Mouse (Mus musculus) thymus, postnatal 36 days (tissue): ENCODE results near the gene Kcnk6.
"Not testable (repeated sequence)": the region's sequence is repeated elsewhere in the genome, so short reads cannot be mapped to it uniquely, and the experiment has no call there.

Experiments
- DNase-seq, 2 experiments: peaks; one replicate each; pipeline ENCODE4 v3.0.0; 2022; ENCODE audit warnings: mixed read lengths in 2 of 2

The Kcnk6 gene

DNA sequence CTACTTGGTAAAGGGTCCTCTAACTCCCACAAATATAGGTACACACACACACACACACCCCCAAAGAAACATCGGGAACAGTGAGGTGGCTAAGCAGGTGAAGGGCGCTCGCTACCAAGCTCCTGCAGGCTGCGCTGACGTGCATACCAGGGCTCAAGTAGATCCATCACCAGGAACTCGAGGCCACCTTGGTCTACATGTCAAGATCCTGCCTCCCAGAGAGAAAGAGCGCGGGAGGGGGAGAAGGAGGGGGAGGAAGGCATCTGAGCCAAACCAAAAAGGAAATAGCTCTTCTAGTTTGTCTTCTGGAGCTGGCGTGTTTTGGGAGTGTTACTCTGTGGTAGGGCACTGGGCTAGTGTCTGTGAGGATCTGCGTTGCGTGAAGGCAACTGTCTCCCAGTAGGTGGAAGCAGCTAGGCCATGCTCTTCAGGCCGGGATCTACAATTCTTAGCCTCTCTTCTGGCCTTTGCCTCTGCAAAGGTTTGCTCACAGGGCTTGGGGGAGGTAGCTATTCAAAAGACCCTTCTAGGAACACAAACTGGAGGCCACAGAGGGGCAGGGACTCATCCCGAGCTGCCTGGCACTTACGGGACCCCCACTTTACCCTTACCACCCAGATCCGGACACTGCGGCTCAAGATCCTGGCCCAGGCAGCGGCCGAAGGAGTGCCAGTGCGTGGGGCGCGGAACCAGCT, 14.5 kb upstream of the Kcnk6 start:
- no peak for DNase-seq

- no peak for DNase-seq
Observed at GRCm38 (mm10) chr7:29246015-29246414, 13.7 kb upstream of the Kcnk6 start.

DNA sequence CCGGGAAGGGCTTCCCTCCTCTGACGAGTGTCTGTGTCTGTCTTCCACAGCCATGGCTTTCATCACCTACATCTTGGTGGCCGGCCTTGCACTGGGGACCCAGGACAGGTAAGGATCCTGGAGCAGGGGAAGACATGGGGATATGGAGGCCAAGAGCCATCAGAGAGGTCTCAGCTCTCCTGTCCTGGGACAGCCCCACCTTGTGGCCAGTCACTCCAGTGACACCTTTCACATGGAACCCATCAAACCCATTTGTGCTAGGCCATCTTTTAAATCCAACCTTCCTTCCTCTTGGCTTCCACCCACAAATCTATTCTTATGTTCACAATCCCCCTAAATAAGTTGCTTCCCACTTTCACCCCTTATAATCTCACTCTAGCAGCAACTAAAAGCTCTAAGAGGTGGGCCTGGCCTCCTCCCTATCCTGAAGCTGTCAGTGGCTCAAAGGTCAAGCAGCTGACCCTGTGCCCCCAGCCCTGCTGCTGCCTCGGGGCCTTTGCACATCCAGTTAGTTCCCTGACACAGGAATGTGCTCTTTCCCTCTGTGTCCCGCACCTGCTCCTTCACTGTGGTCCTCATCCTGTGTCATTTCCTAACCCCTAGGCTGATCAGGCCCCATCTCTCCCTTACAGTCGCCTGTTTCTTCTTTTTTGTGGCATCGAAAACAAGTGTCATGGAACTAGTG, 12.6 kb upstream of the Kcnk6 start:
- DNase-seq: peak; percentile 36 to 46

- DNase-seq: peak; percentile 98 to 99
Observed at GRCm38 (mm10) chr7:29238019-29238967, 6.0 kb upstream of the Kcnk6 start, which contains the start of gene Yif1b. Yif1b (plus strand) TSS chr7:29238329.

GRCm38 (mm10) chr7:29237596-29237995, 5.3 kb upstream of the Kcnk6 start:
- not testable (repeated sequence) for DNase-seq

DNA sequence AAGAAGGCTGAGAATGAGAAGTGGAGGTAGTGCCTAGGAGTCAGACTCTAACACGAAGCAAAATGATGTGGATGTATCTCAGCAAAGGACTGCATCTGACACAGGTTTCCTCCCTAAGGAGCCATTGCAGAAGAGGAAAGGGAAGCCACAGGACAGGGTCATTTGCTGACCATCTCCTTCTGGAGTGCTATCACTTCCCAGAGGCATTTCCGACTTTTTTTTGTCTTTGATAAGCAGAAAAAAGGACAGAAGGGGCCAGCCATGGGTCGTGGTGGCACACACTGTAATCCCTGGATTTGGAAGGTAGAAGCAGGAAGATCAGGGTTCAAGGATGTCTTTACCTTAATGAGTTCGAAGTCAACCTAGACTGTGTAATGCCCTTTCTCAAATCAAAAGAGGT, 4.3 kb upstream of the Kcnk6 start:
- no peak for DNase-seq

DNA sequence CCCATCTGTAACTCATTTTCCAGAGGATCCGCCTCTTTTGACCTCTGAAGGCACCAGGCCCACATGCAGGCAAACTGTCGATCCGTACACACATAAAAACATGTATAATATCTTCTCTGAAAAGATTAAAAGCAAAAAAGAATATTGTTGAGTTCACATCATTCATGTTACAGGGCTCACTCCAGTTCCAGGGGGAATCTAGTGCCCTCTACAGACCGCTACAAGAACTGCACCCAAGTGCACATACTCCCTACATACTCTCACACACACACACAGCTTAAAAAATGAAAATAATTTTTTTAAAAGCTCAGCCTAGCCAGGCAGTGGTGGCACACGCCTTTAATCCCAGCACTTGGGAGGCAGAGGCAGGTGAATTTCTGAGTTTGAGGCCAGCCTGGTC, 2.3 kb upstream of the Kcnk6 start:
- DNase-seq: no peak

DNA sequence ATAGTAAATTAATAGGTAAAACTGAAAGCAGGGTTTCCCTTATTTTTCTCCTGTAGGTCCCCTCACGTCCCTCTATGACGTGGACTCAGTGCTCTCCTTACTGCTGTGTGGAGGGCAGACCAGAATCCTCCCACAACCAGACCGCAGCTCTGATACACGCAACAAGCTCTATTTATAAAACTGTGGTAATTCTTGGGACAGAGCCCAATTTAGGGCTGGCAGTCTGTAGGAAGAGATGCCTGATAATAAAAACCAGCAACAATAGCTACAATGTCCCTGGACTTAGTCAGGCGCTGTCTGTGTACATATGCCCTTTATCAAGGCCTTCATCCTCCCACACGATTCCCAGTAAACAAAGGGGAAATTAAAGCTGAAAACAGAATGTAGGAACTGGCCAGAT, 1.4 kb upstream of the Kcnk6 start:
- no peak for DNase-seq

DNA sequence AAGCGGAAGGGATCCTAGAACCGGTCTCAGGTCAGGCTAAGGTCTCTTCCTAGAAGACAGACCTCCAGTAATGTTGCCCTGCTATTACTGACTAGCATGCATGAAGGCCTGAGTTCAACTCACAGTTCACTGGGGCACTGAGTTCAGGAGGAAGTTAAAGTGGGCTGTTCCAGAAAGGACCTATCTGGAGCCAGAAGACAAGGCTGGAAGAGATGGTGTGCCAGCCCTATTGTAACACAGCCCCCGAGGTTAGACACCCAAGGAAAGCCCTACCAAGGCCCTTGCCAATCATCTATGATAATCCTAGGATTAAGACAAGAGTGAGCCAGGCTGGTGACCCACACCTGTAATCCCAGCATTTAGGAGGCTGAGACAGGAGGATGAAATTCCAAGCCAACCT, 798 bp downstream of the Kcnk6 start:
- DNase-seq: no peak

DNA sequence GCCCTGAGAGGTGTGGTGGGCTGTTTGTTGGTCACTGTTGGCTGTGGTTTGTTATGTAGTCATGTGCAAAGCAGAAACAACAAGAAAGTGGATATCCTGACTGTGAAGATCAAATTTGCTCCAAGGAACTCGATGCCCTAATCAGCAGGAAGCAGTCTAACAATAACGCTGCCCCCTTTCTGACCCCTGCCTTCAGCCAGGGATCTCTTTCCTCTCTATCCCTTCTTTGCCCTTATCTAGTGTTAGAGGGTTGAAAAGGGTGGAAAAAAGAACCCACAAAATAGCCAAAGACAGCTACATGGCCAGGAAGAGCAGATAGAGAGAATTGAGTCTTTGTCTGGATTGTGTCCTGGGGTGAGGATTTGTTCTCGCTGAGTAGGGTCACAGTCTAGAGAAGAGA, 1.8 kb downstream of the Kcnk6 start:
- no peak for DNase-seq

GRCm38 (mm10) chr7:29228202-29228601, 4.1 kb downstream of the Kcnk6 start:
- no peak for DNase-seq

GRCm38 (mm10) chr7:29225520-29225919, 6.8 kb downstream of the Kcnk6 start:
- DNase-seq: no peak

- no peak for DNase-seq
Observed at GRCm38 (mm10) chr7:29224756-29225394, 7.4 kb downstream of the Kcnk6 start.

DNA sequence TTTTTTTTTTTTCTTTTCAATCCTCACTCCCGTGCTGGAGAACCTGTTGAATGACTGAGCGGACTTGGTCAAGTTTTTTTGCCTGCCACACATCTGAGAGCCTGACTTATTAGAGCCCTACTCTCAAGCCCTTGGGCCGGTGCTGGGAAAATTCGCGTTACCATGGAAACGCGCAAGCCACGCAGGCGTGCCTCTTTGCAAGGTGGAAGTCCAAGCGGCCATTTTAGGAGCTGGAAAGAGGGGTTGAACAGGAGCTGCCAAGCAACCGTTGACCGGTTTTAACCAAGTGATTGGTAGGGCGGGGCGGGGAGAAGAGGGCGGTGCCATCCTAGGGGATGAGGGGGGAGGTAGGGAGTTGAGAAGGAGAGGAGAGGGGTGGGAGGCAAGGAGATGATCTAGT, 17.5 kb downstream of the Kcnk6 start:
- no peak for DNase-seq

DNA sequence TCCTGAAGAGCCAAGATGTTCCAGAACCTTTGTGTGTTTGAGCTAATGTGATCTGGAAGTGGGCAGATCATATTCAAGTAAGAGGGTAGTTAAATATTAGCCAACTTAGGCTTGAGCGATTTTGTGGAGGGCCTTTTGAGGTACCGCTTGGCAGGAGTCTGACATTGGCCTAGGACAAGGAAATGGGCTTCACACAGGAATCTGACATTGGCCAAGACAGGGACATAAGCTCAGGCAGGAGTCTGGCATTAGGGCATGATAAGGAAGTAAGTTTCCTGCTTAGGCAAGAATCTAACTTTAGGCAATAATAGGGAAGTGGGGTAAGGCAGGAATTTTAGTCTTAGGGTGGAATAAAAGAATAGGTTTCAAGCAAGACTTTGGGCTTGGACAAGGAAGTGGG, 18.1 kb downstream of the Kcnk6 start:
- DNase-seq: no peak

DNA sequence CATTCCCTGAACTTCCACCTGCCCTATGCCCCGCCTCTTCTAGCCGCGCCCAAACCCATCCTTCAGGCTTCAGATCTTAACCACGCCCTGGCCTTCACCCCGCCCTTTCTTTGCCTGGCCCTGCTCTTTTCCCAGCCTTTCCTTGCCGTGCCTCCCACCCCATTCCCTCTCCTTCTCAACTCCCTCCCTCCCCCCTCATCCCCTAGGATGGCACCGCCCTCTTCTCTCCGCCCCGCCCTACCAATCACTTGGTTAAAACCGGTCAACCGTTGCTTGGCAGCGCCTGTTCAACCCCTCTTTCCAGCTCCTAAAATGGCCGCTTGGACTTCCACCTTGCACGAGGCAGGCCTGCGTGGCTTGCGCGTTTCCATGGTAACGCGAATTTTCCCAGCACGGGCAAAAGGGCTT, 18.6 kb downstream of the Kcnk6 start, which contains the start of gene Catsperg1:
Gene Catsperg1, minus strand, starts transcription at position 361 of the 408 bp plus-strand sequence.
- DNase-seq: no peak

GRCm38 (mm10) chr7:29212775-29213560, 19.3 kb downstream of the Kcnk6 start:
- DNase-seq: not testable (repeated sequence)

DNA sequence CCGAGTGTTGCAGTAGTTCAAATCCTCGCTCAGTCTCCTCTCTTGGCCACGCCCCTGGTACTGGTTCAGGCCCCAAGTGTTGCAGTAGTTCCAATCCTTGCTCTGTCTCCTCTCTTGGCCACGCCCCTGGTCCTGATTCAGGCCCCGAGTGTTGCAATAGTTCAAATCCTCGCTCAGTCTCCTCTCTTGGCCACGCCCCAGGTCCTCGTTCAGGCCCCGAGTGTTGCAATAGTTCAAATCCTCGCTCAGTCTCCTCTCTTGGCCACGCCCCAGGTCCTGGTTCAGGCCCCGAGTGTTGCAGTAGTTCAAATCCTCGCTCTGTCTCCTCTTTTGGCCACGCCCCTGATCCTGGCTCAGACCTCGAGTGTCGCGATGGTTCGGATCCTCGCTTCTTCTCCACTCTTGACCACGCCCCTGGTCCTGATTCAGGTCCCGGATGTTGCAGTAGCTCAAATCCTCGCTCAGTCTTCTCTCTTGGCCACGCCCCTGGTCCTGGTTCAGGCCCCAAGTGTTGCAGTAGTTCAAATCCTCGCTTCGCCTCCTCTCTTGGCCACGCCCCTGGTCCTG, 20.0 kb downstream of the Kcnk6 start:
- no peak for DNase-seq

- DNase-seq: peak; percentile 84 to 88
Observed at GRCm38 (mm10) chr7:29211415-29212198, 20.7 kb downstream of the Kcnk6 start.

GRCm38 (mm10) chr7:29211013-29211412, 21.3 kb downstream of the Kcnk6 start:
- DNase-seq: peak in 1 of 2 experiments; percentile 39

- DNase-seq: no peak
Observed at GRCm38 (mm10) chr7:29202577-29202976, 29.7 kb downstream of the Kcnk6 start.
